Mouse (Mus musculus): ENCODE measurements around the gene Crygn.
A peak's percentile ranks its signal among the peaks of the same experiment; 100 is the strongest.
"Not testable (repeated sequence)": the region's sequence is repeated elsewhere in the genome, so short reads cannot be mapped to it uniquely, and the experiment has no call there.

The Crygn gene

GRCm38 (mm10) chr5:24757816-24758215 lies at the start of gene Crygn:
TSS of gene Crygn (minus strand) at chr5:24758008.
- DNase-seq (ENCODE audit: low spot score) = no peak

- DNase-seq (ENCODE audit: low spot score) = no peak
These were observed 47.4 kb upstream of the Crygn start for GRCm38 (mm10) chr5:24805222-24805621.

- DNase-seq (ENCODE audit: low spot score) = no peak
These were observed 46.9 kb upstream of the Crygn start for GRCm38 (mm10) chr5:24804661-24805060.

GRCm38 (mm10) chr5:24801841-24802624 lies 44.2 kb upstream of the Crygn start:
- no peak for DNase-seq (ENCODE audit: low spot score)

- DNase-seq (ENCODE audit: low spot score) = no peak
These were observed 42.6 kb upstream of the Crygn start for GRCm38 (mm10) chr5:24800416-24800815.

- no peak for DNase-seq (ENCODE audit: low spot score)
These were observed 40.8 kb upstream of the Crygn start for GRCm38 (mm10) chr5:24798639-24799038.

GRCm38 (mm10) chr5:24797858-24798257 lies 40.0 kb upstream of the Crygn start:
- no peak for DNase-seq (ENCODE audit: low spot score)

- DNase-seq (ENCODE audit: low spot score) = no peak
These were observed 35.2 kb upstream of the Crygn start for GRCm38 (mm10) chr5:24792961-24793360.

GRCm38 (mm10) chr5:24782957-24783356 lies 25.1 kb upstream of the Crygn start:
- DNase-seq (ENCODE audit: low spot score) = no peak

GRCm38 (mm10) chr5:24781048-24781447 lies 23.2 kb upstream of the Crygn start:
- DNase-seq (ENCODE audit: low spot score) = no peak

- DNase-seq (ENCODE audit: low spot score) = no peak
These were observed 22.2 kb upstream of the Crygn start for GRCm38 (mm10) chr5:24779881-24780512.

GRCm38 (mm10) chr5:24779321-24779720 lies 21.5 kb upstream of the Crygn start:
- DNase-seq (ENCODE audit: low spot score) = no peak

GRCm38 (mm10) chr5:24778843-24779140 lies 21.0 kb upstream of the Crygn start:
- no peak for DNase-seq (ENCODE audit: low spot score)

- DNase-seq (ENCODE audit: low spot score) = no peak
These were observed 20.5 kb upstream of the Crygn start for GRCm38 (mm10) chr5:24778082-24778842.

GRCm38 (mm10) chr5:24776681-24777080 lies 18.9 kb upstream of the Crygn start:
- DNase-seq (ENCODE audit: low spot score) = no peak

GRCm38 (mm10) chr5:24774549-24774948 lies 16.7 kb upstream of the Crygn start:
- not testable (repeated sequence) for DNase-seq (ENCODE audit: low spot score)

- no peak for DNase-seq (ENCODE audit: low spot score)
These were observed 877 bp downstream of the Crygn start for GRCm38 (mm10) chr5:24756931-24757330.

- DNase-seq (ENCODE audit: low spot score) = no peak
These were observed 5.7 kb downstream of the Crygn start for GRCm38 (mm10) chr5:24752175-24752498.

GRCm38 (mm10) chr5:24751305-24752174 lies 6.3 kb downstream of the Crygn start:
- peak; percentile 57 for DNase-seq (ENCODE audit: low spot score)

GRCm38 (mm10) chr5:24750321-24751304 lies 7.2 kb downstream of the Crygn start:
- DNase-seq (ENCODE audit: low spot score) = peak; percentile 88

- no peak for DNase-seq (ENCODE audit: low spot score)
These were observed 8.1 kb downstream of the Crygn start for GRCm38 (mm10) chr5:24749731-24750130.

Data from ovary, postnatal 36 days (tissue).